ENCODE assay signal across 8 mouse cellular contexts in genomic region chr12:86882279-86883018, GRCm38 (mm10). TPM values are rescaled to one million over a fixed set of nuclear protein-coding genes. Genes with fewer than 3 reads are reported as not detected.
DNase-seq lines count a peak whose midpoint lies in the region; ATAC-seq and TF ChIP-seq lines count a peak whose summit lies in the region.

No protein-coding gene starts in this region.

- H3K4me3 ChIP-seq in ES-E14 (ENCODE audit: insufficient read depth in 1 of 2, low read depth in 1 of 2, low read length in 2 of 2, poor library complexity in 1 of 2, severe bottlenecking in 1 of 2), result peak overlapping the region; percentile 87 to 89
- peak overlapping the region; percentile 65 for H3K4me3 ChIP-seq in embryonic fibroblast, embryonic 13.5 days (ENCODE audit: insufficient read depth, low read length)
- H3K4me3 ChIP-seq in heart, postnatal 0 days (ENCODE audit: low read depth, low read length), result peak overlapping the region; percentile 87
- peak overlapping the region; percentile 96 for H3K4me3 ChIP-seq in lung, postnatal 0 days (ENCODE audit: low read depth, low read length)

- peak overlapping the region; percentile 1; the same call in 1 of the 2 replicates for H3K27ac ChIP-seq in ES-E14 (ENCODE audit: insufficient read depth, low read depth, low read length, poor library complexity, severe bottlenecking)
- H3K27ac ChIP-seq in embryonic fibroblast, embryonic 13.5 days (ENCODE audit: insufficient read depth, low read length), result peak overlapping the region; percentile 97
- peak overlapping the region; percentile 100 for H3K27ac ChIP-seq in heart, postnatal 0 days (ENCODE audit: low read depth)
- H3K27ac ChIP-seq in lung, postnatal 0 days (ENCODE audit: low read length), result peak overlapping the region; percentile 100

- WGBS in heart, postnatal 0 days, result under 1% methylated on average over 59 of the region's 59 CpGs
- WGBS in lung, postnatal 0 days, result 3% methylated on average over 59 of the region's 59 CpGs

- TF ChIP-seq CTCF in embryonic fibroblast, embryonic 13.5 days (IDR thresholded peaks at IDR 0.05; ENCODE audit: borderline replicate concordance, insufficient read depth, low read length), result no peak
- TF ChIP-seq CTCF in heart, postnatal 0 days (IDR thresholded peaks at IDR 0.05; ENCODE audit: low read depth), result no peak
- no peak; the same call in 1 of the 2 replicates for TF ChIP-seq CTCF in lung, postnatal 0 days (IDR thresholded peaks at IDR 0.05)

- H3K4me1 ChIP-seq in ES-E14 (ENCODE audit: control insufficient read depth in 2 of 2, insufficient read depth in 2 of 2, low read length in 2 of 2, poor library complexity in 1 of 2), result peaks cover 11 to 15% of the 10 kb centered on the region in 2 experiments
- H3K4me1 ChIP-seq in embryonic fibroblast, embryonic 13.5 days (ENCODE audit: control insufficient read depth, insufficient read depth, low read length), result peaks cover 21% of the 10 kb centered on the region
- peaks cover 40% of the 10 kb centered on the region for H3K4me1 ChIP-seq in heart, postnatal 0 days (ENCODE audit: control insufficient read depth, insufficient read depth)
- 0 out of 2 replicates have a peak, but pooled peaks cover 8% of the 10 kb centered on the region for H3K4me1 ChIP-seq in lung, postnatal 0 days (ENCODE audit: insufficient read depth, low read depth, low read length)

- no peaks in the 10 kb centered on the region for H3K9me3 ChIP-seq in ES-E14 (ENCODE audit: control insufficient read depth, insufficient read depth, low read depth, low read length)
- H3K9me3 ChIP-seq in heart, postnatal 0 days (replicated peaks; ENCODE audit: control insufficient read depth, low read length), result no peaks in the 10 kb centered on the region
- no peaks in the 10 kb centered on the region for H3K9me3 ChIP-seq in lung, postnatal 0 days (ENCODE audit: low read length)

- H3K27me3 ChIP-seq in heart, postnatal 0 days (ENCODE audit: control insufficient read depth, insufficient read depth, low read length), result 0 out of 2 replicates have a peak, but pooled peaks cover 3% of the 10 kb centered on the region
- no peaks in the 10 kb centered on the region for H3K27me3 ChIP-seq in lung, postnatal 0 days (replicated peaks; ENCODE audit: insufficient read depth, low read length)

- no peak for TF ChIP-seq EP300 in heart, postnatal 0 days (IDR thresholded peaks at IDR 0.05; ENCODE audit: low read depth)
- no peak for TF ChIP-seq EP300 in lung, postnatal 0 days (IDR thresholded peaks at IDR 0.05)

- no peak for DNase-seq in ES-E14 (ENCODE audit: low read depth, low spot score)
- peak; percentile 75 for DNase-seq in adrenal gland, postnatal 25 days
- DNase-seq in heart, postnatal 0 days (ENCODE audit: low spot score), result peak; percentile 65
- DNase-seq in kidney, postnatal 25 days, result peak; percentile 65 to 83
- peak; percentile 82 for DNase-seq in lung, postnatal 0 days (ENCODE audit: low spot score)
- peak; percentile 77 to 81 for DNase-seq in right cerebral cortex, adult 2 months (ENCODE audit: low spot score in 2 of 2)
- no peak for DNase-seq in c-Kit-positive CD71-positive TER-119-positive erythroid progenitor cells, embryonic 14.5 days (ENCODE audit: low spot score)

- peak overlapping the region; percentile 94 for H3K9ac ChIP-seq in ES-E14 (ENCODE audit: insufficient read depth, low read depth, low read length, poor library complexity, severe bottlenecking)
- peak overlapping the region; percentile 98 for H3K9ac ChIP-seq in heart, postnatal 0 days (replicated peaks; ENCODE audit: low read depth, low read length)
- peak overlapping the region; percentile 97 for H3K9ac ChIP-seq in lung, postnatal 0 days (replicated peaks; ENCODE audit: low read depth)

- in situ Hi-C loops in ES-E14 (cut with MboI; ENCODE audit: low sequenced_read_pairs in 2 of 2, unreplicated experiment in 2 of 2), result no loop called here

- TF ChIP-seq POLR2A in embryonic fibroblast, embryonic 13.5 days (IDR thresholded peaks at IDR 0.05; ENCODE audit: low read depth, low read length), result peak; percentile 21

- no peak for ATAC-seq in heart, postnatal 0 days (ENCODE audit: insufficient read depth, low read depth)
- peak; percentile 12; the same call in 1 of the 2 replicates for ATAC-seq in lung, postnatal 0 days

- H3K36me3 ChIP-seq in ES-E14 (ENCODE audit: control insufficient read depth, insufficient read depth, low read length, poor library complexity, severe bottlenecking), result peaks cover 22% of the 10 kb centered on the region
- 0 out of 2 replicates have a peak, but pooled peaks cover 4% of the 10 kb centered on the region for H3K36me3 ChIP-seq in heart, postnatal 0 days (replicated peaks; ENCODE audit: control insufficient read depth, insufficient read depth, low read length)
- no peaks in the 10 kb centered on the region for H3K36me3 ChIP-seq in lung, postnatal 0 days (ENCODE audit: insufficient read depth, low read length)

- peak overlapping the region; percentile 94 for H3K4me2 ChIP-seq in heart, postnatal 0 days (ENCODE audit: low read depth, low read length)
- H3K4me2 ChIP-seq in lung, postnatal 0 days (replicated peaks; ENCODE audit: low read depth, low read length), result peak overlapping the region; percentile 93

TF ChIP-seq in ES-E14, 5 proteins besides CTCF, POLR2A, EP300 and RAD21:
- TF ChIP-seq ZNF384 (IDR thresholded peaks at IDR 0.05; ENCODE audit: low read depth, low read length) (no peak), HCFC1 (IDR thresholded peaks at IDR 0.05; ENCODE audit: borderline replicate concordance, insufficient read depth, low read length) (no peak), MAFK (IDR thresholded peaks at IDR 0.05; ENCODE audit: insufficient read depth, low read depth, low read length) (no peak), ZC3H11A (IDR thresholded peaks at IDR 0.05; ENCODE audit: borderline replicate concordance, low read depth, low read length) (no peak), CHD2 (IDR thresholded peaks at IDR 0.05; ENCODE audit: low read depth, low read length) (no peak)
TF ChIP-seq in ES-E14: peak in this region for 0.

RNA-seq across cellular contexts. Expression of gene Irf2bpl, which starts 2.1 kb away (rescaled TPM):
- total RNA-seq in ES-E14 (2012; rRNA removed), result 39.5 and 43.2 TPM in 2 replicates
- total RNA-seq in adrenal gland, postnatal 25 days (2021), result 65.4 and 74.6 TPM in 2 replicates
- 36.4 and 39.1 TPM in 2 replicates for polyA plus RNA-seq in embryonic fibroblast, embryonic 13.5 days (2011; ENCODE audit: insufficient read length, low read depth, missing spikeins)
- total RNA-seq in heart, postnatal 0 days (2014; rRNA removed; ENCODE audit: low replicate concordance), result 74.0 and 88.5 TPM in 2 replicates
- 26.4 and 30.0 TPM in 2 replicates for polyA plus RNA-seq in heart, postnatal 0 days (2015; fragmentation: Nextera tagmentation; extraction: Ambion mirVana)
- 39.5 and 49.1 TPM in 2 replicates for polyA plus RNA-seq in lung, postnatal 0 days (2015; fragmentation: Nextera tagmentation; extraction: Ambion mirVana)

Comparison
In these comparisons a context has a peak if more than half of its experiments do, and no peak if none do; other contexts are left out.
1. DNase-seq: peak in adrenal gland, postnatal 25 days (single experiment), heart, postnatal 0 days (single experiment), kidney, postnatal 25 days (2 of 2), lung, postnatal 0 days (single experiment) and right cerebral cortex, adult 2 months (2 of 2); none in ES-E14 (single experiment) and c-Kit-positive CD71-positive TER-119-positive erythroid progenitor cells, embryonic 14.5 days (single experiment).
2. H3K27ac ChIP-seq: peak in every context shown above with its lines; median percentile 100 in heart, postnatal 0 days; 100 in lung, postnatal 0 days; 97 in embryonic fibroblast, embryonic 13.5 days; 1 in ES-E14.
3. Peak in every context shown above with its lines, with median percentiles within 50 percentile points of each other: H3K4me3 ChIP-seq and H3K9ac ChIP-seq.